Mouse (Mus musculus) layer of hippocampus, adult 8-10 months (tissue): ENCODE data around the gene Olfr62. TPM values are rescaled to one million over a fixed set of nuclear protein-coding genes. Genes with fewer than 3 reads are reported as not detected.

Source experiments
- DNase-seq, 2 experiments: peaks; one replicate each; pipeline ENCODE4 v3.0.0; 2022; ENCODE audit warnings: low spot score in 2 of 2
- total RNA-seq, 4 experiments: library from RNA; stranded (reverse); gene quantifications; 2 replicates each; pipeline ENCODE4 v1.2.4; 2022

Gene Olfr62
- total RNA-seq = not detected

- no peak for DNase-seq
These were observed at the start of gene Olfr62 for GRCm38 (mm10) chr4:118658652-118659051. TSS of gene Olfr62 (plus strand) at chr4:118658952.

- DNase-seq = no peak
These were observed 48.9 kb upstream of the Olfr62 start for GRCm38 (mm10) chr4:118609836-118610235.

- no peak for DNase-seq
These were observed 46.1 kb upstream of the Olfr62 start for GRCm38 (mm10) chr4:118612619-118613018.

GRCm38 (mm10) chr4:118615412-118615811, 43.3 kb upstream of the Olfr62 start:
- DNase-seq = no peak

- DNase-seq = peak; percentile 90 to 91
These were observed 38.3 kb upstream of the Olfr62 start, which contains the start of the genes Cfap57 and Ebna1bp2 for GRCm38 (mm10) chr4:118620279-118620966. TSS of gene Cfap57 (minus strand) at chr4:118620777. TSS of gene Ebna1bp2 (plus strand) at chr4:118620799.

GRCm38 (mm10) chr4:118620967-118621320, 37.8 kb upstream of the Olfr62 start:
- DNase-seq = no peak

GRCm38 (mm10) chr4:118621781-118622180, 37.0 kb upstream of the Olfr62 start:
- DNase-seq = no peak

GRCm38 (mm10) chr4:118630261-118630660, 28.5 kb upstream of the Olfr62 start:
- no peak for DNase-seq

GRCm38 (mm10) chr4:118642346-118643190, 16.2 kb upstream of the Olfr62 start:
- DNase-seq = no peak

GRCm38 (mm10) chr4:118645234-118645633, 13.5 kb upstream of the Olfr62 start:
- DNase-seq = peak in 1 of 2 experiments; percentile 53

GRCm38 (mm10) chr4:118687086-118687485, 28.3 kb downstream of the Olfr62 start:
- DNase-seq = no peak

GRCm38 (mm10) chr4:118692412-118692973, 33.7 kb downstream of the Olfr62 start, which contains the start of gene Olfr1342:
TSS of gene Olfr1342 (minus strand) at chr4:118692756.
- no peak for DNase-seq

GRCm38 (mm10) chr4:118693812-118694211, 35.1 kb downstream of the Olfr62 start:
- DNase-seq = no peak

GRCm38 (mm10) chr4:118703223-118703622, 44.5 kb downstream of the Olfr62 start, which contains the start of gene Olfr1341:
TSS of gene Olfr1341 (plus strand) at chr4:118703523.
- DNase-seq = no peak

- no peak for DNase-seq
These were observed 49.3 kb downstream of the Olfr62 start for GRCm38 (mm10) chr4:118708086-118708485.

- no peak for DNase-seq
These were observed 52.9 kb downstream of the Olfr62 start for GRCm38 (mm10) chr4:118711656-118712055.

Other genes with a start within 250 kb of the Olfr62 start
- 10 to 100 TPM; 34.8 to 56.1 (median 42.5) TPM for gene Szt2, start 249.7 kb upstream of the Olfr62 start, total RNA-seq
- 10 to 100 TPM; 54.8 to 59.6 (median 56.1) TPM for gene Med8, start 249.6 kb upstream of the Olfr62 start, total RNA-seq
- gene Elovl1, start 230.9 kb upstream of the Olfr62 start, total RNA-seq = 10 to 100 TPM; 25.4 to 28.1 (median 27.1) TPM
- gene Cdc20, start 221.6 kb upstream of the Olfr62 start, total RNA-seq = 1 to 10 TPM in 1 of 4 experiments, under 1 TPM in 3; 0.29 to 1.4 (median 0.57) TPM
- under 1 TPM in 1 of 4 experiments, not detected in 3; 0.21 TPM for gene Mpl, start 201.4 kb upstream of the Olfr62 start, total RNA-seq
- gene Tie1, start 168.9 kb upstream of the Olfr62 start, total RNA-seq = 1 to 10 TPM; 6.7 to 7.5 (median 7.3) TPM
- gene 2610528J11Rik, start 132.0 kb upstream of the Olfr62 start, total RNA-seq = not detected
- 1 to 10 TPM; 5.4 to 9.7 (median 8.7) TPM for gene Tmem125, start 114.9 kb upstream of the Olfr62 start, total RNA-seq
- gene Cfap57, start 38.2 kb upstream of the Olfr62 start, total RNA-seq = 1 to 10 TPM in 3 of 4 experiments, under 1 TPM in 1; 0.68 to 1.3 (median 1.1) TPM
- gene Ebna1bp2, start 38.2 kb upstream of the Olfr62 start, total RNA-seq = 10 to 100 TPM; 49.7 to 59.9 (median 54.7) TPM
- gene Olfr1342, start 33.8 kb downstream of the Olfr62 start, total RNA-seq = not detected
- not detected for gene Olfr1341, start 44.6 kb downstream of the Olfr62 start, total RNA-seq
- gene Olfr1340, start 61.2 kb downstream of the Olfr62 start, total RNA-seq = not detected
- gene Olfr1339, start 73.2 kb downstream of the Olfr62 start, total RNA-seq = not detected
- gene Olfr1338, start 99.8 kb downstream of the Olfr62 start, total RNA-seq = not detected
- gene Olfr1337, start 123.6 kb downstream of the Olfr62 start, total RNA-seq = not detected
- not detected for gene Olfr1335, start 151.0 kb downstream of the Olfr62 start, total RNA-seq
- not detected for gene Olfr1333, start 177.3 kb downstream of the Olfr62 start, total RNA-seq
- gene Olfr1331, start 205.7 kb downstream of the Olfr62 start, total RNA-seq = not detected
- gene Olfr1330, start 229.6 kb downstream of the Olfr62 start, total RNA-seq = not detected